Mouse (Mus musculus): ENCODE data around the gene Mapkap1.

- no peak for TF ChIP-seq CTCF (IDR thresholded peaks at IDR 0.05; ENCODE audit: low read depth)
- TF ChIP-seq EP300 (IDR thresholded peaks at IDR 0.05; ENCODE audit: low read depth): no peak
Observed at GRCm38 (mm10) chr2:34632051-34632450, 225.5 kb downstream of the Mapkap1 start.

Measured in liver, embryonic 14.5 days (tissue).